ENCODE assay signal across 15 mouse cellular contexts in genomic region chr4:124278681-124279080, GRCm38 (mm10).
A peak's percentile ranks its signal among the peaks of the same experiment; 100 is the strongest.
DNase-seq lines count a peak whose midpoint lies in the region; ATAC-seq and TF ChIP-seq lines count a peak whose summit lies in the region.
"Had no signal": no experiment of that assay in that cellular context is flagged by ENCODE, and none has a peak within 500 bp of the region (broad histone marks: within the 10 kb centered on the region; RNA-seq: fewer than 3 reads in every experiment).

No protein-coding gene starts in this region.

- peak; percentile 39 for DNase-seq in hindbrain, embryonic 11.5 days (ENCODE audit: low spot score)
- no peak for DNase-seq in hindbrain, postnatal 0 days (ENCODE audit: low spot score)
- peak; percentile 24 for DNase-seq in embryo, embryonic 11 days
- no peak for DNase-seq in adipocyte (ENCODE audit: low spot score)
- DNase-seq: adrenal gland, postnatal 10 days; cerebellum, postnatal 14 days; gastrocnemius, postnatal 10 days; lung, postnatal 36 days; spleen, adult 18-20 months had no signal

- H3K27ac ChIP-seq in hindbrain, embryonic 11.5 days (ENCODE audit: low read depth, low read length): peak overlapping the region; percentile 51; the same call in 1 of the 2 replicates
- H3K27ac ChIP-seq in hindbrain, postnatal 0 days: no peak overlapping the region
- peak overlapping the region; percentile 41; the same call in 1 of the 2 replicates for H3K27ac ChIP-seq in forebrain, embryonic 13.5 days
- peak overlapping the region; percentile 54 for H3K27ac ChIP-seq in midbrain, embryonic 15.5 days
- H3K27ac ChIP-seq: kidney, embryonic 15.5 days; liver, embryonic 14.5 days; stomach, postnatal 0 days had no signal

- no peaks in the 10 kb centered on the region for H3K9me3 ChIP-seq in hindbrain, embryonic 11.5 days (ENCODE audit: control insufficient read depth, low read length)
- H3K9me3 ChIP-seq in hindbrain, postnatal 0 days (ENCODE audit: low read length): no peaks in the 10 kb centered on the region
- no peaks in the 10 kb centered on the region for H3K9me3 ChIP-seq in forebrain, embryonic 13.5 days (replicated peaks)
- no peaks in the 10 kb centered on the region for H3K9me3 ChIP-seq in midbrain, embryonic 15.5 days
- H3K9me3 ChIP-seq: kidney, embryonic 15.5 days had no signal

- TF ChIP-seq CTCF in hindbrain, postnatal 0 days (IDR thresholded peaks at IDR 0.05; ENCODE audit: low read depth): no peak

- WGBS in hindbrain, embryonic 11.5 days: 5% methylated on average over 10 of the region's 10 CpGs
- whole genome bisulfite sequencing in hindbrain, postnatal 0 days: 15% methylated on average over 10 of the region's 10 CpGs
- WGBS in forebrain, embryonic 13.5 days: 6% methylated on average over 10 of the region's 10 CpGs
- WGBS in midbrain, embryonic 15.5 days: 7% methylated on average over 10 of the region's 10 CpGs

- no peak overlapping the region for H3K4me3 ChIP-seq in hindbrain, embryonic 11.5 days (ENCODE audit: low read depth, low read length)
- H3K4me3 ChIP-seq in hindbrain, postnatal 0 days (ENCODE audit: low read length): no peak overlapping the region
- H3K4me3 ChIP-seq in forebrain, embryonic 13.5 days: no peak overlapping the region
- H3K4me3 ChIP-seq in midbrain, embryonic 15.5 days: no peak overlapping the region

- H3K4me2 ChIP-seq in hindbrain, embryonic 11.5 days (replicated peaks; ENCODE audit: low read depth, low read length): no peak overlapping the region
- no peak overlapping the region for H3K4me2 ChIP-seq in hindbrain, postnatal 0 days (ENCODE audit: low read depth, low read length)
- peak overlapping the region; percentile 21 for H3K4me2 ChIP-seq in forebrain, embryonic 13.5 days
- H3K4me2 ChIP-seq in midbrain, embryonic 15.5 days: no peak overlapping the region; the same call in 1 of the 2 replicates

- H3K4me1 ChIP-seq in hindbrain, embryonic 11.5 days (replicated peaks; ENCODE audit: control insufficient read depth, insufficient read depth, low read length): peaks cover 6% of the 10 kb centered on the region
- peaks cover 7% of the 10 kb centered on the region; the same call in 1 of the 2 replicates for H3K4me1 ChIP-seq in hindbrain, postnatal 0 days (ENCODE audit: insufficient read depth, low read length)
- peaks cover 28% of the 10 kb centered on the region for H3K4me1 ChIP-seq in forebrain, embryonic 13.5 days
- H3K4me1 ChIP-seq in midbrain, embryonic 15.5 days: peaks cover 25% of the 10 kb centered on the region

- ATAC-seq in hindbrain, embryonic 11.5 days (ENCODE audit: low FRiP score): no peak
- ATAC-seq in hindbrain, postnatal 0 days: no peak
- ATAC-seq in forebrain, embryonic 13.5 days: no peak
- no peak for ATAC-seq in midbrain, embryonic 15.5 days (replicated peaks)
- no peak for ATAC-seq in erythroblast, adult 5-6 weeks (replicated peaks; ENCODE audit: low FRiP score, poor library complexity, severe bottlenecking)

- no peaks in the 10 kb centered on the region for H3K36me3 ChIP-seq in hindbrain, embryonic 11.5 days (ENCODE audit: control insufficient read depth, insufficient read depth, low read length)
- no peaks in the 10 kb centered on the region for H3K36me3 ChIP-seq in hindbrain, postnatal 0 days (ENCODE audit: insufficient read depth, low read length)
- H3K36me3 ChIP-seq in forebrain, embryonic 13.5 days (ENCODE audit: poor library complexity, severe bottlenecking): no peaks in the 10 kb centered on the region
- no peaks in the 10 kb centered on the region for H3K36me3 ChIP-seq in midbrain, embryonic 15.5 days (replicated peaks)
- H3K36me3 ChIP-seq: kidney, embryonic 15.5 days had no signal

- H3K9ac ChIP-seq in hindbrain, embryonic 11.5 days (ENCODE audit: low read depth, low read length): 0 out of 2 replicates have a peak overlapping the region, but pooled peaks have one; percentile 27
- H3K9ac ChIP-seq in hindbrain, postnatal 0 days (replicated peaks; ENCODE audit: low read length): no peak overlapping the region
- H3K9ac ChIP-seq in forebrain, embryonic 13.5 days: peak overlapping the region; percentile 23; the same call in 1 of the 2 replicates
- no peak overlapping the region for H3K9ac ChIP-seq in midbrain, embryonic 15.5 days
- H3K9ac ChIP-seq: liver, embryonic 14.5 days had no signal

- H3K27me3 ChIP-seq in hindbrain, embryonic 11.5 days (ENCODE audit: control insufficient read depth, insufficient read depth, low read length): no peaks in the 10 kb centered on the region
- 0 out of 2 replicates have a peak, but pooled peaks cover 3% of the 10 kb centered on the region for H3K27me3 ChIP-seq in hindbrain, postnatal 0 days (ENCODE audit: insufficient read depth, low read length)
- H3K27me3 ChIP-seq in forebrain, embryonic 13.5 days: peaks cover 67% of the 10 kb centered on the region
- H3K27me3 ChIP-seq in midbrain, embryonic 15.5 days (replicated peaks): no peaks in the 10 kb centered on the region

Comparison
In these comparisons a context has a peak if more than half of its experiments do, and no peak if none do; other contexts are left out.
1. DNase-seq: peak in hindbrain, embryonic 11.5 days (single experiment) and embryo, embryonic 11 days (single experiment); none in hindbrain, postnatal 0 days (single experiment) and adipocyte (single experiment).
2. H3K9ac ChIP-seq: peak in hindbrain, embryonic 11.5 days (single experiment) and forebrain, embryonic 13.5 days (single experiment); none in hindbrain, postnatal 0 days (single experiment) and midbrain, embryonic 15.5 days (single experiment).